Mouse (Mus musculus): Measurements from ENCODE around the gene Tepsin. TPM values are rescaled to one million over a fixed set of nuclear protein-coding genes. Genes with fewer than 3 reads are reported as not detected.

Tepsin gene
- polyA plus RNA-seq, 1 experiment from 2014 or later = 25.5 TPM

Small RNA genes within 50 kb of the gene (microRNA-seq; reads per million reads assigned to microRNA genes)
- not detected for gene Gm25948

Other genes starting within 250 kb of the Tepsin start
- gene Chmp6, start 185.3 kb downstream of the Tepsin start, polyA plus RNA-seq (2015; fragmentation: Nextera tagmentation; extraction: Ambion mirVana) = 102 and 109 TPM in 2 replicates
- gene Baiap2, start 156.0 kb downstream of the Tepsin start, polyA plus RNA-seq (2015; fragmentation: Nextera tagmentation; extraction: Ambion mirVana) = 16.8 and 20.1 TPM in 2 replicates
- gene Aatk, start 51.6 kb downstream of the Tepsin start, polyA plus RNA-seq (2015; fragmentation: Nextera tagmentation; extraction: Ambion mirVana) = 45.7 and 47.5 TPM in 2 replicates
- 31.0 and 32.9 TPM in 2 replicates for gene Cep131, start 11.9 kb downstream of the Tepsin start, polyA plus RNA-seq (2015; fragmentation: Nextera tagmentation; extraction: Ambion mirVana)
- 56.4 and 57.9 TPM in 2 replicates for gene Ndufaf8, start 197 bp upstream of the Tepsin start, polyA plus RNA-seq (2015; fragmentation: Nextera tagmentation; extraction: Ambion mirVana)
- 112 and 116 TPM in 2 replicates for gene Slc38a10, start 52.6 kb upstream of the Tepsin start, polyA plus RNA-seq (2015; fragmentation: Nextera tagmentation; extraction: Ambion mirVana)
- gene Bahcc1, start 134.2 kb upstream of the Tepsin start, polyA plus RNA-seq (2015; fragmentation: Nextera tagmentation; extraction: Ambion mirVana) = 11.5 and 12.5 TPM in 2 replicates
- gene Actg1, start 249.8 kb upstream of the Tepsin start, polyA plus RNA-seq (2015; fragmentation: Nextera tagmentation; extraction: Ambion mirVana) = 3,943 and 4,131 TPM in 2 replicates

All from hindbrain, embryonic 15.5 days (tissue).